Mouse (Mus musculus): ENCODE measurements around the gene Thsd7a. TPM values are rescaled to one million over a fixed set of nuclear protein-coding genes. Genes with fewer than 3 reads are reported as not detected.
A peak's percentile ranks its signal among the peaks of the same experiment; 100 is the strongest.

The Thsd7a gene
- total and polyA plus RNA-seq, 2 experiments from 2014 or later = 17.1 to 27.3 TPM

DNA sequence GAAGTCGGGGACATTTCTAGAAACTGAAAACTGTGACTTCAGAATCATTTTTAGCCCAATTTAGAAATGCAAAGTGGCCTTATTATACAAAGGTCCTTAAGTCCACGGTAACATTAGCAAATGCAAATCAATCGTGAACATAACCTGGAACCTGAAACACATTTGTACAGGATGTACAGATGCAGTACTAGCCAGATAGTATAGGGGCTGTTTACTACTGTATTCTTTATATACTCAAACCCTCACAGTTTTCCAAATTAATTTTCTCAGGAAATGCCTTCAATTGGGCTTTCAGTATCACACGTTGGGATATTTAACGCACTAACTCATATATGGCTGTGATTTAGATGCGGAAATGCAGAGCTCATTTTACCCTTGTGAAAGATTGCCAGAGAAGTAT, 16.0 kb upstream of the Thsd7a start:
- TF ChIP-seq CTCF (IDR thresholded peaks at IDR 0.05) = no peak
- H3K9ac ChIP-seq (replicated peaks; ENCODE audit: low read length, poor library complexity, severe bottlenecking) = no peak overlapping the region
- H3K4me1 ChIP-seq (ENCODE audit: insufficient read depth, low read length) = no peaks in the 10 kb centered on the region; the same call in 1 of the 2 replicates
- H3K4me3 ChIP-seq (ENCODE audit: low read depth, low read length) = no peak overlapping the region
- DNase-seq (ENCODE audit: low spot score) (no peak), ATAC-seq (ENCODE audit: low FRiP score) (no peak)
- H3K27me3 ChIP-seq (ENCODE audit: insufficient read depth, low read length) = no peaks in the 10 kb centered on the region
- H3K9me3 ChIP-seq (ENCODE audit: low read length) = no peaks in the 10 kb centered on the region
- no peak overlapping the region for H3K27ac ChIP-seq (ENCODE audit: low read depth, low read length)
- 43% methylated on average over 6 of the region's 6 CpGs for WGBS
- H3K36me3 ChIP-seq (ENCODE audit: insufficient read depth, low read length) = no peaks in the 10 kb centered on the region
- H3K4me2 ChIP-seq (ENCODE audit: low read depth, low read length, poor library complexity, severe bottlenecking) = no peak overlapping the region

GRCm38 (mm10) chr6:12764606-12765005, 15.4 kb upstream of the Thsd7a start:
- no peaks in the 10 kb centered on the region for H3K9me3 ChIP-seq (ENCODE audit: low read length)
- no peak overlapping the region for H3K4me3 ChIP-seq (ENCODE audit: low read depth, low read length)
- ATAC-seq (ENCODE audit: low FRiP score) (no peak), DNase-seq (ENCODE audit: low spot score) (no peak)
- no peak for TF ChIP-seq CTCF (IDR thresholded peaks at IDR 0.05)
- H3K4me2 ChIP-seq (ENCODE audit: low read depth, low read length, poor library complexity, severe bottlenecking) = no peak overlapping the region
- no peak overlapping the region for H3K9ac ChIP-seq (replicated peaks; ENCODE audit: low read length, poor library complexity, severe bottlenecking)
- no peak overlapping the region for H3K27ac ChIP-seq (ENCODE audit: low read depth, low read length)
- no peaks in the 10 kb centered on the region for H3K27me3 ChIP-seq (ENCODE audit: insufficient read depth, low read length)
- 43% methylated on average over 1 of the region's 1 CpGs for WGBS
- H3K4me1 ChIP-seq (ENCODE audit: insufficient read depth, low read length) = no peaks in the 10 kb centered on the region; the same call in 1 of the 2 replicates
- no peaks in the 10 kb centered on the region for H3K36me3 ChIP-seq (ENCODE audit: insufficient read depth, low read length)

GRCm38 (mm10) chr6:12763816-12764215, 14.6 kb upstream of the Thsd7a start:
- no peak for TF ChIP-seq CTCF (IDR thresholded peaks at IDR 0.05)
- H3K4me3 ChIP-seq (ENCODE audit: low read depth, low read length) = no peak overlapping the region
- no peak overlapping the region for H3K4me2 ChIP-seq (ENCODE audit: low read depth, low read length, poor library complexity, severe bottlenecking)
- H3K36me3 ChIP-seq (ENCODE audit: insufficient read depth, low read length) = no peaks in the 10 kb centered on the region
- 75% methylated on average over 3 of the region's 3 CpGs for WGBS
- no peak for DNase-seq (ENCODE audit: low spot score)
- ATAC-seq (ENCODE audit: low FRiP score) = no peak
- H3K4me1 ChIP-seq (ENCODE audit: insufficient read depth, low read length) = no peaks in the 10 kb centered on the region; the same call in 1 of the 2 replicates
- no peak overlapping the region for H3K27ac ChIP-seq (ENCODE audit: low read depth, low read length)
- no peaks in the 10 kb centered on the region for H3K27me3 ChIP-seq (ENCODE audit: insufficient read depth, low read length)
- H3K9ac ChIP-seq (replicated peaks; ENCODE audit: low read length, poor library complexity, severe bottlenecking) = no peak overlapping the region
- no peaks in the 10 kb centered on the region for H3K9me3 ChIP-seq (ENCODE audit: low read length)

DNA sequence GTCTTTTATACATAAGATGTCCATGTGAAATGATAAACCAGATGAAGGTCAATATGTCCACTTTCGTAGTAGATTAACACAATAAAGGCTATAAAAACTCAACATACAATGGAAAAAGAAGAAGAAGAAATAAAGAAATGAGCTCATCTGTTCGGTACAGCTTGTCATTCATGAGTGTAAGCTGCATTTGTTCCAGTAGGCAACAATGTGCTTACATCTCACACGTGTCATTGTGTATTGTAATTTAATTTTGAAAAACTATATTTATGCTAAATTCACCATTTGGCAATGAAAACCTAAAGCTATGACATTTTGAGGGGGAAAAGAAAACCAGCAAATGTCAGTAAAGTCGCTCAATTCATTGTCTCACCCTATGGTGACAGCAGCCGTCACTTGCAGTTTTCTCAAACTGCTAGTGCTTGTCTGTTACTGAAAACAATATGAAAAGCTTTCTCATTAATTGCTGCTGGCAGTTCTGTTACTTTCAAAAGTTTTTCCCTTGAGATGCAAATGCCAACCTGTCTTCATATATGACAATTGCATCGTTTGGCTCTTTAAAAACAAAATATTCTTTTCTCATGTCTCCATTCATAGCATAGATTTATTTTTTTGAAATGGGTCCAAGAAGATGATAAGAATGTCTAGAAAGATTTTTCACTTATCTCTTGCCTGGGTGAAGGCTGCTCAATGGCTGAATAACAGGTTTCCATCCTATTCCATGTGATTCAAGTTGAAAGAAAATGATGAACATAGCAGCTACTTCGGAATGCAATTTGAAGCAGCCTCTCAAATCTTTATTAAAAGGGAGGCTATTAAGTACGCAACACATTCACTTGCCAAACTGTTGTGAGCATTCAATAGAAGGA, 10.4 kb upstream of the Thsd7a start:
- 0 out of 2 replicates have a peak, but pooled peaks cover 2% of the 10 kb centered on the region for H3K9me3 ChIP-seq (ENCODE audit: low read length)
- no peak overlapping the region for H3K4me2 ChIP-seq (ENCODE audit: low read depth, low read length, poor library complexity, severe bottlenecking)
- no peaks in the 10 kb centered on the region for H3K36me3 ChIP-seq (ENCODE audit: insufficient read depth, low read length)
- no peaks in the 10 kb centered on the region for H3K27me3 ChIP-seq (ENCODE audit: insufficient read depth, low read length)
- H3K4me3 ChIP-seq (ENCODE audit: low read depth, low read length) = no peak overlapping the region
- no peak for DNase-seq (ENCODE audit: low spot score)
- H3K4me1 ChIP-seq (ENCODE audit: insufficient read depth, low read length) = no peaks in the 10 kb centered on the region; the same call in 1 of the 2 replicates
- H3K9ac ChIP-seq (replicated peaks; ENCODE audit: low read length, poor library complexity, severe bottlenecking) = no peak overlapping the region
- TF ChIP-seq CTCF (IDR thresholded peaks at IDR 0.05) = no peak
- ATAC-seq (ENCODE audit: low FRiP score) = no peak
- 61% methylated on average over 8 of the region's 8 CpGs for WGBS
- H3K27ac ChIP-seq (ENCODE audit: low read depth, low read length) = no peak overlapping the region

DNA sequence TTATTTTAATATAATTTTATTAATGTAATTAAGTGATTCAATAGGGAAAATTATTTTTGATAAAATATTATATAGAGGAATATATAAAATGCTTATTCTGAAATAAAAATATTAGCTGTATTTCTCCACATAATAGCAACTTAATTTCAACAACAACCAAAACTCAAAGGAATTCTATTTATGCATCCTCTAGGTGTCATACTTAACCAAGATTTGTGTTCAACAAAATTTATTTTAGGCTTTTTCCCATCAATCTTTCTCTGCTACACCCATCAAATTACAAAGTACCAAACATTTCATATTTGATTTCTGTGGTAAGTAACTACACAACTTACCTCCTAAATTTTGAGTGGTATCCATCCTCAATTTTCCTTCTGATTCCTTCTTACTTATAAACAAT, 3.1 kb upstream of the Thsd7a start:
- Histone ChIP-seq H3K27ac (ENCODE audit: low read depth, low read length) (no peak overlapping the region), H3K27me3 (ENCODE audit: insufficient read depth, low read length) (no peaks in the 10 kb centered on the region), H3K9ac (replicated peaks; ENCODE audit: low read length, poor library complexity, severe bottlenecking) (no peak overlapping the region), H3K4me3 (ENCODE audit: low read depth, low read length) (no peak overlapping the region), H3K4me2 (ENCODE audit: low read depth, low read length, poor library complexity, severe bottlenecking) (no peak overlapping the region), H3K36me3 (ENCODE audit: insufficient read depth, low read length) (no peaks in the 10 kb centered on the region), H3K4me1 (ENCODE audit: insufficient read depth, low read length) (no peaks in the 10 kb centered on the region), H3K9me3 (ENCODE audit: low read length) (0 out of 2 replicates have a peak, but pooled peaks cover 2% of the 10 kb centered on the region)
- ATAC-seq (ENCODE audit: low FRiP score) = no peak
- no peak for DNase-seq (ENCODE audit: low spot score)
- peak; percentile 56 for TF ChIP-seq CTCF (IDR thresholded peaks at IDR 0.05)

- Histone ChIP-seq H3K9ac (replicated peaks; ENCODE audit: low read length, poor library complexity, severe bottlenecking) (no peak overlapping the region), H3K27ac (ENCODE audit: low read depth, low read length) (no peak overlapping the region), H3K27me3 (ENCODE audit: insufficient read depth, low read length) (no peaks in the 10 kb centered on the region), H3K4me3 (ENCODE audit: low read depth, low read length) (no peak overlapping the region), H3K9me3 (ENCODE audit: low read length) (no peaks in the 10 kb centered on the region), H3K36me3 (ENCODE audit: insufficient read depth, low read length) (no peaks in the 10 kb centered on the region), H3K4me2 (ENCODE audit: low read depth, low read length, poor library complexity, severe bottlenecking) (no peak overlapping the region), H3K4me1 (ENCODE audit: insufficient read depth, low read length) (no peaks in the 10 kb centered on the region)
- no peak for TF ChIP-seq CTCF (IDR thresholded peaks at IDR 0.05)
- DNase-seq (ENCODE audit: low spot score) (peak; percentile 4), ATAC-seq (ENCODE audit: low FRiP score) (no peak)
- WGBS = 23% methylated on average over 2 of the region's 2 CpGs
Observed at GRCm38 (mm10) chr6:12750441-12750840, 1.2 kb upstream of the Thsd7a start.

All from midbrain, postnatal 0 days (tissue).